Mouse (Mus musculus) olfactory bulb, adult 2 months (tissue): Measurements from ENCODE around the gene Ssh3.

Source experiments
- CTCF ChIP-seq: fragments of 200-500 bp; IDR thresholded peaks from 2 replicates; pipeline ENCODE4 v1.5.1; 2012; ENCODE audit warnings: low read depth, mild to moderate bottlenecking, low read length, moderate library complexity; ENCODE audit not compliant: insufficient read depth
- POLR2A ChIP-seq: fragments of 200-500 bp; IDR thresholded peaks from 2 replicates; pipeline ENCODE4 v1.6.1; 2012; ENCODE audit warnings: mild to moderate bottlenecking, low read depth, low read length, moderate library complexity; ENCODE audit not compliant: insufficient read depth

- TF ChIP-seq CTCF (no peak), POLR2A (no peak)
Observed at GRCm38 (mm10) chr19:4218784-4219183, 50.2 kb downstream of the Ssh3 start.
